Mouse (Mus musculus) heart, postnatal 14 days (tissue): Measurements from ENCODE around the gene Slit3. TPM values are rescaled to one million over a fixed set of nuclear protein-coding genes. Genes with fewer than 3 reads are reported as not detected.

ENCODE experiments used
- DNase-seq, 2 experiments: peaks; one replicate each; pipeline ENCODE4 v3.0.0; 2021 to 2022
- intact Hi-C: fragments of 180-260 bp; cut with DNase I; formaldehyde crosslinking; loops from one replicate; pipeline ENCODE4 v1.15.1; 2025
- total RNA-seq, 2 experiments: library from RNA; stranded (reverse); gene quantifications; 2 replicates each; pipeline ENCODE4 v1.2.3; 2021

Gene Slit3
- total RNA-seq, 2 experiments from 2014 or later: 12.4 to 15.7 TPM

DNA sequence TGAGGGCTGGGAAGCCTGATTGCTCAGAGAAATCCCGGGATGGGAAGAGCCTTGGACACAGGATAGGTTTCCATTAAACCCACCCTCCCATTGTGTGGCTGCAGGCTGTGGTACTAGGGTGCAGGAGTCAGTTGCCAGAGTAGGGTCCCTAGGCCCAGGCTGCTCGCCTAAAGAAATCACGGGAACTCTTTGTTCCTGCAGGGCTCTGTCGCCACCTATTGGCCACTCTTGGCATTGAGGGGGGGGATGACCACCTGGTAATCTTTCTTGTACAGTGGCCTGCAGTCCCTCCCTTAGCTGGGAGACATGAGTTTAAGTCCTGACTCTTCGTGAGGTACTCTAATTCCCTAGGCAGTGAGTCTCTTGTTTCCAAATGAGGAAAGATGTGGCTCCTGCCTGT, 572.1 kb downstream of the Slit3 start:
- intact Hi-C loops: loop anchor here (2.0 to 5.0 kb wide), 3 partner anchors 240 to 861 kb away; partner anchors contain the start of gene Spdl1
- DNase-seq: peak; percentile 57 to 70

DNA sequence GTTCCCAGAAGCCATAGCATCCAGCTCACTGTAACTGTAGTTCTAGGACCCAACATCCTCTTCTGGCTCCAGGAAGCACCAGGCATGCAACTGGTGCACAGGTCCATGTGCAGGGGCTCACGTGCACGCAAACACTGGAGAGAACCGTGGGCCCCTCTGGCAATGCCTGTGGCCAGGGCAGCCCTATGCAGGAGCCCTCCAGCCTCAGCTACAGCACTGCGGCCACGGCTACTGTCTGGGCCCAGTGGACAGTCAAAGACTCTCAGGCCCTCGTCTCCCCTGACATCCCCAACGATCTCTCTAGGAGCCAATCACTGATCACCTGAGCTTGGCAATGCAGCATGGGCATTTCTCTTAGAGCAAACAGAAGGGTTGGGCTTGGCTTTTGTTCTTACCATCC, 572.6 kb downstream of the Slit3 start:
- intact Hi-C loops: loop anchor here (2.0 to 5.0 kb wide), 3 partner anchors 241 to 861 kb away; partner anchors contain the start of gene Spdl1
- no peak for DNase-seq

DNA sequence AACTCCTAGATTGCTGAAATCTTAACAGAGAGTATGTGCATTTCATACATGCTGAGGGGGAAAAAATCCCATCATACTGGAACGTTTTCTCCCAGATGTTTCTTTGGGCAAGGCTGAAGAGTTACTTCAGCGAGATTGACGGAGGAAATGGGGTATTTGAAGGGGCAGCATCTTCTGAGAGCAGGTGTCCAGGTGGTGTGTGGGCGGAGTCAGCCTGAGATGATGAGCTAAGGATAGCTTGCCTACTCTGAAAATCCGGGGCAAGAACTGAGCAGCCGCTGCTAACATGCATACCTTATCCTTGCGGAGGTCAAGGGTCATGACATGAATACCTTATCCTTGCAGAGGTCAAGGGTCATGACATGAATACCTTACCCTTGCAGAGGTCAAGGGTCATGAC, 576.5 kb downstream of the Slit3 start:
- no peak for DNase-seq
- intact Hi-C loops: no loop called here

DNA sequence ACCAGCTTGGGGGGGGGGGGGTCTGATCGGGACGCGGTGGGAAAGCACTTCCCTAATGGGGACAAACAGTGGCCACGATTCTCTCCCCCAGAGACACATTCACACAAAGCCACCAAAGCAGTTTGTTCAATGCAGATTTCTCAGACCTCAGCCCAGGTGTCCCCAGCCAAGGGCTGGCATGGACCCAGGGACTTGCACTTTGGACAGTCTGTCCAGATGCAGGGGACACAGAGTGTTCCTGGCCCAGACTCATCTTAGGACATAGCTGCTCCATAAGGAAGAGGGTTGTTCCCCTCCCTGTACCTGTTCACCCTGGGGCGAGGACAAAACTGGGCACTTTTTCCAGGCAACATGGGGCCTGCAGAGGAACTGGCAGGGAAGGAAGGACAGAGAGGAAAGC, 577.9 kb downstream of the Slit3 start:
- DNase-seq: peak in 1 of 2 experiments; percentile 15
- intact Hi-C loops: no loop called here

DNA sequence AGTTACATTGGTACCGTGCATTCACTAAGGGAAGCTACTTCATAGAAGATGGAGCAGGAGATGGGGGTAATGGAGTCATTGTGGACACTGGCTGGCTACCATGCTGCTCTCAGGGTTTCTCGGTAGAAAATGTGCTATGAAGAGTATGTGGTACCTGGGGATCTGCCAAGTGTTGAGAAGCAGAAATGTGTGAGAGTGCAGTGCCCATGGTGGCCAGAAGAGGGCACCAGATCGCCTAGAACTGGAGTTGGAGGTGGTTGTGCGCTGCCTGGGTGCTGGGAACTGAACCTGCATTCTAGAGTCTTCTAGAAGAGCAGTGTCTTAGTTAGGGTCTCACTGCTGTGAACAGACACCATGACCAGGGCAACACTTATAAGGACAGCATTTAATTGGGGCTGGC, 582.4 kb downstream of the Slit3 start:
- DNase-seq: no peak

DNA sequence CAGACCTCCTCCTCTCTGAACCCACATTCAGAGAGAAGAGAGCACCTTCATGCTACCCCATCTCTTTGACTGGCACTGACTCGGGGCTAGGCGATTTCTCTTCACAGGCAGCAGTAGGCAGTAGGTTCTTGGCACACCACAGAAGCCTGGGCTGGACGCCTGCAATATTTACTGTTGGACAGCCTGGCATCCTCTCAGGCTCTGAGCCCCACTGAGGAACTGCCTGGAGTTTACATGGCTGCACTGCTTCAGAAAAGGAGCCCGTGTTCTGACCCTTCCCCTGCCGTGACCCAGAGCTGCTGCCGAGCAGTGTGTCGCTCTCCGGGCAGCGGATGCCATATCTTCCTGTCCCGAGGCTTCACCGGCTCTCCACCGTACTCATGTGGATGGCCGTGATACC, 583.4 kb downstream of the Slit3 start:
- intact Hi-C loops: no loop called here
- DNase-seq: no peak

More for the DNA sequence above, 582.4 kb downstream of the Slit3 start:
- intact Hi-C loops: no loop called here

DNA sequence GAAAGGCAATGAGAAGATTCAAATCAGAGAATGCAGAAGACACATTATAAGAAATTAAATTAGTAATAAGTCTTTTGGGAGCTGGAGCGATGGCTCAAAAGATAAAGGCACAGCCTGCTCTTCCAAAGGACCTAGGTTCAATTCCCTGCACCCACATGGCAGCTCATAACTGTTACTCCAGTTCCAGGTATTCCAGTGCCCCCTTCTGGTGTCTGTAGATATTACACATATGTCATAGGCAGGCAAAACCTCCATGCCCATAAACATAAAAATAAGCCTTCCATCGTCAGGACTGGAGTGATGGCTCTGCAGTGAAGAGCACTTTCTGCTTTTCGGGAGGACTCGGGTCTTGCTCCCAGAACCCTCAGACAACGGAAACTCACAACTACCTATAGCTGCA, 583.9 kb downstream of the Slit3 start:
- intact Hi-C loops: no loop called here
- DNase-seq: no peak

DNA sequence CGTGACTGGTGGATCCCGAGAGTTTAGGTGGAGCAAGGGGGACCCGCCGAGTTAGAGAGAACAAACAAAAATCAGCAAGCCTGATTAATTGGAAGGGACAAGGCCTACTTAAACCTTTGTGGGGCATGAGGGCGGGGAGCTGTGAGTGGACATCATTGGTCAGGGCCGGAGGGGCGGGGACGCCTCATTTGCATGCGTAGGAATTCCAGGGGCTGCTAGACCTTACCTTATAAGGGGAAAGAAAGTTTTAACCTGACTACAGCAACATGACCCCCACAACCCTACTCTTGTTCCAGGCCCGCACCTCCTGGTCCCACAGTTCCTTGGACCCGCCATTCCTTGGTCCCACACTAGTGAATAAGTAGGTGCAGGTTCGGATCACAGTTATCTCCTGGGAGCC, 586.4 kb downstream of the Slit3 start:
- no peak for DNase-seq
- intact Hi-C loops: no loop called here

DNA sequence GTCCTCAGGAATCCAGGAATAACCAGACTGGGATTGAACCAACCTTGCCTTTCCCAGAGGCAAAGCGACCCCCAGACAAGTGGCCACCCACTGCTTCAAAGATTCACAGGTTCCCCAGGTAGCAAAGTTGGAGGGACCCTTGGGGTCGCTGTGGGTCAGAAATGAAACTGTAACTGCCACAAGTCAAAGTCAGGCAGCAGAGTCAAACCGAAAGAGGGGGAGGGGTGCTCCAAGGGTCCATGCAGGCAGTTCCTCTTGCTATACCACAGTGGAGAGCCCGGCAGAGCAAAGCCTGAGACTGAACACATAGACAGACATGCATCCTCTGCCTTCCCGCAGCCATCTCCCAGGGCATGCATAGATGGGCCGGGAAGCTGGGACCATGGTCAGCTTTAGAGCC, 590.3 kb downstream of the Slit3 start:
- DNase-seq: no peak
- intact Hi-C loops: no loop called here

DNA sequence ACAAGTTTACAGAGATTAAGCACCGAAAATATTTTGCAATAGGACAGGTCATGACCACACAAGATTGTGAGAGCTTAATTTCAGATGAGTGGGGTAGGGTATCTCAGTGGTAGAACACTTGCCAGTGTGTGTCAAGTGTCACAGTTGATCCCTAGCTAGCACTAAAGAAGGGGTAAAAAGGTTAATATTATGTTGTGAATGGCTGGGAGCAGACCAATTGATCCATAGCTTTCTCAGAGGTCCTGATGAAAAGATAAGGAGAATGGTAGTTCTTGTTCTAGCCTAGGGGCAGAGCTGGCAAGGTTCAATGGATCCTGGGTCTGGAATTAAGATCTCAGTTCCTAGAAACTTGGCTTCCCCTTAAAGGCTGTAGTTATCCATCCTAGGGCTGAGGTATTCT, 597.9 kb downstream of the Slit3 start:
- DNase-seq: no peak
- intact Hi-C loops: no loop called here

DNA sequence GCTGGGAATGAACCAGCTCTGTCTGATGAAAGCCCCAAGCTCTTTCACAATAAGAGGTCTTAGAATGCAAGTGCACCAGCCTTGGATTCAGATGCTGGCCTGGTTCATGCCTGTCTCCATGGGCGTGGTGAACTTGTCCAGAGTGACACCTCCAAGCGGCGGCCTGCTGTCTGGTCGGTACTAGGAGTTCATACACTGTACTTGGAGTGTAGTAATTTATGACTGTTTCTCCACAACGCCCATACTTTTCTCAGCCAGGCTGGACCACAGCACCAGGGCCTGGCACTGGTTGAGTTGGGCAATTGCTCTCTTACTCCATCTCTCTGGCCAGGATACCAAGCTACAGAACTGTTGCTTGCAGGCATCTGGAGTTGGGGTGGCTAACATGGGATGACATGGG, 602.9 kb downstream of the Slit3 start:
- intact Hi-C loops: no loop called here
- no peak for DNase-seq

DNA sequence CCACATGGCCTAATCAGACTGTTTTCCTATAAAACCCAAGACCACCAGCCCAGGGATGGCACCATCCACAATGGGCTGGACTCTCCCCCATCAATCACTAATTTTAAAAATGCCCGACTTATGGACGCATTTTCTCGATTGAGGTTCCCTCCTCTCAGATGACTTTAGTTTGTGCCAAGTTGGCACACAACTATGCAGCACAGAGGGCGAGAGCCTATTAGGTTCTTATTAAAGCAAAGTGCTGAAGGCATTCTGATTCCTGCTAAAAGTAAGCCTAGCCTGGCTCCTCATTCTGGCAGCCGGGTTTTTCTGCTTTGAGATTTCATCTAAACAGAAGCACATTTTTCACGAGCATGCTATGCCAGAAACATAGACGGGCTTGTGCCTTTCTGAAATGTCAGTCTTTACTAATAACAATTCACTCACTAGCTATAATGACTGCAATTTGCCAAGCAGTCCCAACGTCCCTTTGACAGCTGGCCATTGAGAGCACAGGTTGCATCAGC, 605.4 kb downstream of the Slit3 start:
- intact Hi-C loops: no loop called here

DNA sequence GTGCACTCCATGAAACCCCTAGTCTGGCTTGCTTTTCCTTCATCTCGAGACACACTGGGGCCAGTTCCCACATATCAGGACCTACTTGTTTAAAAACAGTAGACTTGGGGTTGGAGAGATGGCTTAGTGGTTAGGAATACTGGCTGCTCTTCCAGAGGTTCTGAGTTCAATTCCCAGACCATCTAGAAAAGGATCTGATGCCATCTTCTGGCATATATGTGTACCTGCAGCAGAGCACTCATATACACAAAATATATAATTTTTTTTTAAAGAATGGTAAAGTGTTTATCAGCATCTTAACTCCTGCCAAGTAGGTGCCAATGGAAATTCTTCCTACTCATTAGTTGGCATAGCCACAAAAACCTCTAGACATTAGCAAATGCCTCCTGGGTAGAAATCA, 607.2 kb downstream of the Slit3 start:
- intact Hi-C loops: no loop called here
- no peak for DNase-seq

More for the DNA sequence above, 605.4 kb downstream of the Slit3 start:
- DNase-seq: no peak

DNA sequence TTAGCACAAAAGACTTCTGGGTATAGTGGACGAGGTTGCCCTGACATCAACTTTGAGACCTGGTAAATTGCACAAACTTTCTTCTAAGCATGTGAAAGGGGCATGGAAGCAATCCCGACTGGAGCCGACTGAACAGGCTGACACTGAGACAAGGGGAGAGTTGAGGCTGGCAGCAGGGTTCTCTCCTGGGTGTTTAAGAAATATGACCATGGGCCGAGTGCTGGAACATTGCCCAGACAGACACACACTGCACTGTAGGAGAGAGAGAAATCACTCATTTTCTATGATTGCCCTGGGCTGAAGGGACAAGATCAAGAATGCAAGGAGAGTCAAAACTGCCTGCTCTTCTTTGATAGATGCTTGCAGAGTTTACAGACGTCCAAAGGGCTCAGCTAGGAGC, 608.2 kb downstream of the Slit3 start:
- intact Hi-C loops: no loop called here
- no peak for DNase-seq

DNA sequence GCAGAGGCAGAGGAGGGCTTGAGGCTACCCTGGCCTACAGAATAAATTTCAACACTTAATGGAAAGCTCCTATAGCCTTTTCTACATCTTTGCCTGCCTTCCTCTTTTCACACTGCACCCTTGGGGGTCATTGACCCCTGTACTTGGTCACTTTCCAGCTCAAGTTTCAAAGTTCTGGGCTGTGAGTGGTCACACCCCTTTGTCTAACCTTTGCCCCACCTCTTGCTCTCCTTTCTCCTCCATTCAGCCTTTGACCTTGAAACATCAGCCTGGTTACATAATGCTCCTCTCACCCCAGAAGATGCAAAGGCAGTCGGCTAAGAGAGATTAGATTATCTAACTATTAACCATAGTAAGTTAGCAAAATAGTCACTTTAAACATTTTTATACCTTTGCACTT, 611.3 kb downstream of the Slit3 start:
- intact Hi-C loops: no loop called here
- no peak for DNase-seq

DNA sequence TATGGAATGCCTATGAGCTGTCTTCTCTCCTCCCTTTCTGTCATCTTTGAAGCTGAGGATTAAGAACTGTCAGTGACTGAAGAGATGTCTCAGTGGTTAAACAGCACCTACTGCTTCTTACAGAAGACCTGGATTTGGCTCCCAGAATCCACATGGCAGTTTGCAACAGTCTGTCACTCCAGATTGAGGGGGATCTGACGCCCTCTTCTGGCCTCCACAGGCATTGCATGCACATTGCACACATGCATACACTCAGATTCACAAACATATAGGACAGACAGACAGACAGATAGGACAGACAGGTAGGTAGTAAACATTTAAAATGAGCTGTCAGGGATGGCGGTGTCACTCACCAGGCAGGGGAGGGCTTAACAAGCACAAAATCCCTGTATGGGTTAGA, 615.8 kb downstream of the Slit3 start:
- intact Hi-C loops: no loop called here
- DNase-seq: no peak

DNA sequence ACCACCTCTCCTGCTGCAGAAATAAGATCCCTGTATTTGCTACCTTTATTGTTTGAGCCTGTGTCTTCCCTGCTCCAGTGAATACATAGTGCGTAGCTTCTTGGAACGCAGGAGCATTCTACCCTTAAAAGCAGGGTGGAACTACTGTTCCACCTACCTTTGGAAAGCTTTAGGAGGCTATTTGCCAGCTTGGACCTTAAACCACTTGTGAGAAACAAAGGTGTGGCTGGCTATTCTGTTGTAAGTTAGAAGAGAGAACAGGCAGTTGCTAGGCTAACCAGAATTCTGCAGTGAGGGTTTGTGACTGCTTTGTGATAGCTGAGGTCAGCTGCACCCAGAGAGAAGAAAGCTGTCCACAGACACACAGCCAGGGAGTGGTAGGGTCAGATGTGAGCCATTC, 616.2 kb downstream of the Slit3 start:
- DNase-seq: no peak
- intact Hi-C loops: no loop called here

DNA sequence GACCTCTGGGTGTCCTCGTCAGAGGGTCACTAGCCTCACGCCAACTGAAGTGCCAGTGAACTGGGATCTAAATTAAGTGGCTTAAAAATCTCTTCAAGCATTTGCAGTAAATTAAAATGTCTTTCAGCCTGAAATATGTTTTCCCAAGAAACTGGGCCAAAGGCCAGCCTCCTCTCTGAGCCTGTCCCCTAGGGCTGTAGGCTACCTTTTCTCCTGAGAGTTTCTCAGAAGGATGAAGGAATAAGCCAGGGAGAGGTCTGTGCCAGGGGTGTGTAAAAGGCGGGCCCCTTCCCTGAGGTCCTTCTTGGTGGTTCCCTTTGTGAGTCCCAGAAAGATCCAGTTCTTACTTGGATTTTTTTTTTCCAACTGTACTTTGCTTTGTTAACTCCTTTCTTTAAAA, 617.1 kb downstream of the Slit3 start:
- DNase-seq: no peak
- intact Hi-C loops: no loop called here

DNA sequence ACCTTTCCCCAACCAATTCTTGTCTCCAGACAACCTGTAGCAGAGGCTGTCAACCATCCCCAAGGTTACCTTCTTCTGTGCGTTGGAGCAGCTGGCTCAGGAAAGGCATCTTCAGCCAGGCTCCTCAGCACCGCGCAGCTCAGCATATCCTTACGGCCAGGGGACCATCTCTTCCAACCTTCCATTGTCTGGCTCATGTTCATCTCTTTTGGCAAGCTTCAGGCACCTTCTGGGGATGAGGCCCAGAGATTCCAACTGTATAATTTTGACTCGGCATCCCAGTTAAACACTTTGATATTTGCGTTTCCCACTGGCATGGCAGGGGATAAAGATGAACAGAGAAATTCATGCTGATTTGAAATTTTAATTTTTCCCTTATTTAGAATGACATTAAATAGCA, 622.6 kb downstream of the Slit3 start:
- intact Hi-C loops: no loop called here
- no peak for DNase-seq

DNA sequence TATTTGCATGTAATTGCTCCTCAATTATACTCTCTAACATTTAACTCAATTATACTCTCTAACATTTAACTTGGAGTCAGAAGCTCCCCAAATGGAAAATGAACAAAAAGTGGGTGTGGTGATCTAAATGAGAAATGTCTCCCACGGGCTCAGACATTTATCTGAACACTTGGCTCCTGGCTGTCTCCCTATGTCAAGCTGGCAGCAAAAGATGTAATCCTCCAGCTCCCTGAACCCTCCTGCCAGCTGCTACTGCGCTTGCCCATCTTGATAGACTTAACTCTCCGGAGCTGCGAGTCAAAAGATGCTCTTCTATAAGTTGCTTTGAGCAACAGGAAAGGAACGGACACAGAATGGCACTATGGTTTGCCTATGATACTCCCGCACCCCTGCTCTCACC, 623.5 kb downstream of the Slit3 start:
- peak in 1 of 2 experiments; percentile 12 for DNase-seq

DNA sequence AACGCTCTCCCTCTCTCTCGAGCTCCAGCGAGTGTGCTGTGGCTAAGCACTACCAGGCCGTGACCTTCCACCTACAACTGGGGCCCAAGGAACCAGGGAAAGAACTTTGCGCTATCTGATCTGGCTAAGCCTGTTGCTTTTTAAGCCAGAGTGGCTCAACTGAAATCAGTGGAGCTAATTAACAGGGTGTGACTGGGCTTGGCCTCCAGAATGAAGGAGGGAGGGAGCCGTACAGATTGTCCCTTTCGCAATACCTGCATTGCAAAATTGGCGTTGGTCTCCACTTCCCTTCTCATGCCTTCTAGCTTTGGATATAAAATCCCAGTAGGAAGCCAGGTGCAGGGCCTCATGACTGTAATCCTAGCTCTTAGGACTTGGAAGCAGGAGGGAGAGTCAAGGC, 629.6 kb downstream of the Slit3 start:
- intact Hi-C loops: no loop called here
- DNase-seq: peak; percentile 44 to 52

More for the DNA sequence above, 623.5 kb downstream of the Slit3 start:
- intact Hi-C loops: no loop called here

DNA sequence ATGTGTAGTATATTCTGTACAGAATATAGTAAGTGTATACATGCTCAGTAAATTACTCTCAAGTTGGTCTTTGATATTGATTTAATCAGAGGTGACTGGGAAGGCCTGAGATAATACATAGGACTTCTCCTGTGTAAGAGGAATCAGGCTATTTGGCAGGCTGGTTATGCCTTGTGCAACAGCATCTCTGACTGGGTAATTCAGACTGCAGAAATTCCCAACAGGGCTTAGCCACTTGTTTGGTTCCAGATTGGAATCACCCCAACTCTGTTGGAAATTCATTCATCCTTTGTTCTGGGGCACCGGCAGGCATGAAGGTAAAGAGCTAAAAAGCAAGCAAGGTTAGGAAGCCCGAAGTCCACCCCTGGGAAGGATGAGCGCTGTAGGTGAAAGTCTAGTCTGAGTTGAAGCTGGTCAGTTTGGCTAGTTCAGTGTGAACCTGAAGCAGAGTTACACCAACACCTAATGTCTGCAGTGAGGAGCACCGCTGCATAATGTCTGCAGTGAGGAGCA, 633.9 kb downstream of the Slit3 start:
- DNase-seq: no peak
- intact Hi-C loops: no loop called here

DNA sequence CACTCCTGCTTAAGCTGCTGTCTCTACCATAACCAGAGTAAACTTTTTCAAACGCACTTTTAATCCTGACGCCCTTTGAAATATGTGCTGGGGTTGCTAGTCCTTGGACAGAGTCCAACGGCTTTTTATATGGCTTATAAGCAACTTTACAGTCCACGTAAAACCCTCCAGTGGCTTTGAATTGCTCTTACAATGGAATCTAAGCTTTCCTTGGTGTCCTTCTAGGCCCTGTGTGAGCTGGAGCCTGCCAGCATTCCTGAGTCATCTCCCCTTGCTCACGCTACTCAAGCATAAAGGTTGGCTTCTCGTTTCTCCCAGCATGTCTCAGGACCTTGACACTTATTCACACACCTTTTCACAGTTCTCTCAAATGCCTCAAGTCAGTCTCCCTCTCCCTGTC, 634.5 kb downstream of the Slit3 start:
- intact Hi-C loops: no loop called here
- DNase-seq: no peak
